Mouse (Mus musculus): ENCODE measurements around the gene Cyb5rl. TPM values are rescaled to one million over a fixed set of nuclear protein-coding genes. Genes with fewer than 3 reads are reported as not detected.
A peak's percentile ranks its signal among the peaks of the same experiment; 100 is the strongest.

Gene Cyb5rl
- total RNA-seq (2021) = 18.7 and 29.8 TPM in 2 replicates
- long read RNA-seq, transcript Cyb5rl-203 (7 exons, 2,516 nt) = major isoform, 5 of 18 reads
- long read RNA-seq, partial matches to known transcripts = 2 of 18 reads
- long read RNA-seq, other reads (novel, unspliced or antisense) = 11 of 18 reads

DNA sequence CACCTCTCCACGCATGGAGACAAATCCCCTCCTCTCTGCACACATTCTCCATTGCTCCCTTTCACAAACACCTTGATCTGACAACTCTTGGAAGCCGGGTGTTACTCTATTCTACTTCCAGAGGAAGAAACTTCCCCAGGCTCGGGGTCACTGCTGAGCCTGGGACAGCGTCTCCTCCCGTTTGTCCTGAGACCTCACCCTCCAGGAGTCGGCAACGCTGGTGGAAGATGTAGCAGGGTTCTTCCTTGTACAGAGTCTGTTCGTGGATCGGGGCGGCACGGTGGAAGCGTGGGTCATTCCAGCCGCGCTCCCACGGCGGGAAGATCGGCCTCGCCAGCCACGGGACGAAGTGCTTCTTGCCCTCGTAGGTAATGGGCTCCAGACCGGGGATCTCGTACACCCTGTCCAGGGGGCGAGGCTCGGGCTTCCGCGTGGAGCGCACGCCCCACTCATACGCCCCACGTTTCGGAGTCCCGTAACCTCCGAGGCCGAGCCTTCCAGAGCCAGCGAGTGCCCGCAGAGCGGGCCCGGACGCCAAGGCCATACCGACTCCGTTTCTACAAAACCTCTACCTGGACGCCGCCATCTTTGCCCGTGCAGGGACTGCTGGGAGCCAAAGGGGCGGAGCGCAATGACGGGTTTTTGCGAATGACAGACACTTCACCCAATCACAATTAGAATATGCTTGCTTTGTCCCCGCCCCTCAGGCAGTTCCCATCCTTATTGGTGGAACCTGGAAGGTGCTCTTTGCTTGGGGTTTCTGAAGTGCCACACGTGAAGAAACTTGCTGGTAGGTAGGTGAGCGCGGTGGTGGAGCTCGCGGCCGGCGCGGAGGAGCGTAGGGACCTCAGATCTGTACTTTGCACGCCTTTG is at the start of gene Cyb5rl, which contains the start of gene Mrpl37:
Gene Cyb5rl (plus strand): TSS at position 737 of the 873 bp plus-strand sequence.
Gene Mrpl37 (minus strand): TSS at position 617 of the 873 bp plus-strand sequence.
- DNase-seq = peak; percentile 91

DNA sequence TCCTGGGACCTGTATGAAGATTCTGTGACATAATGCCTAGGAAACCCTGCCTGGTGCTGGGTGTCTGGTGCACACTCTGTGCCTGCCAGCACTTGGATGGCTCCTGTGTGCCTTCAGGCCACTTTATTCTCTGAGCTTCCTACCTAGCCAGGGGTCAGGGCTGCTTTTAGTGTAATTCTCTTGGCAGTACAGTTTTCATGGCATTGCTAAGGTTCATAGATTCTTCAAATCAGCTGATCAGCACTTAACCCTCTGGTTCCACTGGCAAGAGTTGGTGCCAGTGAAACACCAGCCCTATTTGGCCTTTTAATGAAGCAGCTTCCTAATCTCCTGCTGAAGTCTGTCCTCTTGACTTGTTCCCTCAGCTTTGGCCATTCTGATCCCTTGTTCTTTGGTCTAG is 49.5 kb upstream of the Cyb5rl start:
- DNase-seq = no peak

DNA sequence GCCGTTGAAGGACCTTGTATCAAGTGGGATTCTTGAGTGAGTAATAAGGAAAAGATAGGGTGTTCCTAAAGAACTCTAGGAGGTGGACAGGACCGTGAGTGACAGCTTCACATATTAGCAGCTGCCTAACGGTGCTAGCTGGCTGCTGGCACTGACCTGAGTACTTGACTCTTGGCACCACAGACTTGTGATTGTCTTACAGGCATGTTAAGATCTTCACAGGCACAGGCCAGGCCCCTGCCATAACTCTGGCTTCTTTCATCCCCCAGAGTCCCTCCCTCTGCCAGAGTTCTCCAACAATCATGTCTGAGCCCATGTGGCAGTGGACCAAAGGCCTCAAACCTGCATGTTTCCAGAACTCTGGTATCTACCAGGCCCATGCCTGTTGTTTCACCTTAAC is 48.3 kb upstream of the Cyb5rl start:
- DNase-seq = no peak

DNA sequence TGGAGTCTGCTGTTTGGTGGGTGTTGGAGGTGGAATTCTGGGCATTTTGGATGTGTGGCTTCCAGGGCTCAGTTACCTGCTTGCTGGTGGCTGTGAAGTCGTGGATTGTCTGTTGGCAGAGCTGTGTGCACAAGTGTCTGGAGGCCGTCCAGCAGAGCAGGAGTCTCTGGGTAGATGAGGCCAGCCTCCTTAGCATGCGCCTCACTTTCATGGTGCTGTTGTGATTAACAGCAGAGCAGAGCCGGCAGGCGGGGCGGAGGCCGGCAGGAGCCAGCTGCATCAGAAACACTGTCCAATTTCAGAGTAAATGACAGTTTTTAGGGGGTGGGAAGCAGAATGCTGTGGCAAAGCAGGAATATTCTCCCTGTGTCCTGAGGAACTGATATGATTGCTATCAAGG is 47.8 kb upstream of the Cyb5rl start:
- DNase-seq = peak; percentile 53

DNA sequence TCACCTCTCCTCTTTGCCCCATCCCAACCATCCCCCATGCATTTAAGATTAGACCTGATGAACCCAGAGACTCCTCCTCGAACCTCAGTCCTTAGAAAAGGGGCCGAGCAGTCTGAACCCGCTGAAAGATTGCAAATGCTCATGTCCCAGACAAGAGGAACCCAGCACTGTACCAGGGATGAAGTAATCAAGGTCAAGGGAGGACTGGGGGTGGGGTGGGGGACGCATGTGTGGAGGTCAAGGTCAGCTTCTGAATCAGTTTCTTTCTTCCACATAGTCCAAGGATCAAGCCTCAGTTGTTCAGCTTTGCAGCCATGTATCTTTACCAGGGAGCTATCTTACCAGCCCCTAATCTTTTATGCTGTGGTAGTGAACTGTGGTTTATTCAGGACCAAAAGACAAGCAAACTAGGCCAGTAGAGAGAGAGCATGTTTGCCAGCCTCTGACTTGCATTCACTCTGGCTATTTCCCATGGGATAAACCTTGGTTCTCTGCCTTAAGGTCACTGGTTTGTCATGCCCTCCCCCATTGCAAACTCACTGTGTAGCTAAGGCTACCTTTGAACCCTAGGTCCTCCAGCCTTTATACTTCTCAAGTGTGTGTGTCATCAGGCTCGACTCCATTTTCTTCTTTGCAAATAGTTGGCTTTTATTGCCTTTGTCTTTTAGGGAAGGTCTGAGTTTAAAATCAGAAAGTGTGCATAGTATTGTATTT is 46.3 kb upstream of the Cyb5rl start:
- DNase-seq = no peak

DNA sequence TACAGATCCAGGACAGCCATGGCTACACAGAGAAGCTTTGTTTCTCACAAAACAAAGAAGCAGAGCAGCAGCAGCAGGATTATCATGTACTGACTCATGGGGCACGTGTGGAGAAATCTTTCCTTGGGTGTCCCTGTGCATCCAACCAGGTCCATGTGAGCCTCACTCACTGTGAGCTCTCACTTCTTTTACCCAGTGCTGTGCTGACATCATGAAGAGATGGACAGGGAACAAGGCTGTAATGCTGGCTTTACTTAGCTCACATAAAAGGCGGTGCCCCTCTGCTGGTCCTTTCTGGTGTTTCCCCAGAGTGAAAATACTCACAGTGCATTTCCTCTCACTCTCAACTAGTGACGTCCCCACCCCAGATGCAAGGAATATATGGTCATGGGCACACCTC is 45.3 kb upstream of the Cyb5rl start:
- DNase-seq = no peak

DNA sequence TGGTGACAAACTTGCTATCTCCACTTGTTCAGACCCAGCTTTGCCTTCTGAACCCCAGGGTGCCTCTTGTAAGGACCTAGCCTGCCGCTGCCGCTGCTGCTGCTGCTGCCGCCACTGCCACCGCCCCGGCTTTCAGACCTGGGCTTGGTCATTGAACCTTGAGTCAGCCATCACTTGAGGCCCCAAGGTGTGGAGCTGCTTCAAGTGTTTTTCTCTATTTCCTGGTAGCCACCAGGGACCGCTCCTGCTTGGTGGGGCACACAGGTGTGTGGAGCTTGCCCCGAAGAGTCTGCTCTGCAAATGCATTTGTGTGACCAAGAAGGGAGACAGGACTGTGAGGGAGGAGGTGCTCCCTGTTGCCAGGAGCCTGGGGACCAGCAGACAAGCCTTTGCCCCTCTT is 41.9 kb upstream of the Cyb5rl start:
- no peak for DNase-seq

DNA sequence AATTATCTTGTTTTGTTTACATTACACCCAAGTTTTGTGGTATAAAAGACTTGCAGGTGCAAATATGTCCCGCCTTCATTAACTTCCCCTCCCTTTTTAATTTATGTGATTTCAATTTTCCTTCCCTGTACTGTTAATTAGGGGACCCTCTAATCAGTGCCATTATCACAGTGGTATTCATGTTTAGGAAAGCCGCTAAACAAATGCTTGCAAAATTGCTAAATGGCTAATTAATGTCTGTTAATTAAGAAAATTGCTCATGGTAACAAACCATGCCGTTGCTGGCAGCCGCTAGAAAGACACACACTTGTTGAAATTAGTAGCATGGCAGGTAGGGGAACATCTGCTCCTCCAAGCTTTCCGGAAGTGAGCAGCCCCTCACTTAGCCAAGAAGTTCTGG is 41.4 kb upstream of the Cyb5rl start:
- no peak for DNase-seq

DNA sequence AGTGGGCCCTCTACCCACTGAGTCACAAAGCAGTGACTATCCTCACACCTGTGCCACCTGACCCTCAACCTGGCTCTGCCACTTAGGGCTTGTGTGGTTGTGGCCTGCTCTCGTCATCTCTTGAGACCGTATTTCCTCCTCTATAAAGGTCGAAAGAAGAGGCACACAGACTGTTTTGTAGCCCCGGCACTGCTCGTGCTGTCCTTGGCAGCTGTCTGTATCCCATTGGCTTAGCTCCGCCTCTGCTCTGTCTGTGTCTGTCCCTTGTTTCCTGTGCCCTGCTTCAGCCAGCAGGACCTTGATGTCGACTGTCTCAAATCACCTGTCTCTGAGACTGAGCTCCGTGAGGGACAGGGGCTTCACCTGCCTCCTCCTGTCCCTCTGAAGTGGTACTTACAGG is 40.3 kb upstream of the Cyb5rl start:
- no peak for DNase-seq

DNA sequence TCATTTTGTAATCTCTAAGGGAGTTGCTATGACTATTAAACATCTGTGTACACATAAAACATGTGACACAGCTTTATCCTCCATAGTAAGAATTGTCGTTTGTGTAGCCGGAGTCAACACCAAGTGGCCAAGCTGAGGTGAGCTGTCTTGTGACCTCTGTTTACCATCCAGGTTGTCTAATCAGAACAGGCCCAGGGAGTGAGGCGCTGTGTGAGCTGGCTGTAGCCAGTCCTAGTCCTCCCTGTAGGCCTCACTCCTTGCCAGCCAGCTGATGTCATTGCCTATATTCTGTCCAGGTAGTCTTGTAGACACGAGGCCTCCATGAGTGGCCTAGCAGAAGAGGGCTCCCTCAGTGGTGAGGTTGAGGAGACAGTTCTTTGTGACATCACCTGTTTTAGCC is 31.1 kb upstream of the Cyb5rl start:
- DNase-seq = no peak

DNA sequence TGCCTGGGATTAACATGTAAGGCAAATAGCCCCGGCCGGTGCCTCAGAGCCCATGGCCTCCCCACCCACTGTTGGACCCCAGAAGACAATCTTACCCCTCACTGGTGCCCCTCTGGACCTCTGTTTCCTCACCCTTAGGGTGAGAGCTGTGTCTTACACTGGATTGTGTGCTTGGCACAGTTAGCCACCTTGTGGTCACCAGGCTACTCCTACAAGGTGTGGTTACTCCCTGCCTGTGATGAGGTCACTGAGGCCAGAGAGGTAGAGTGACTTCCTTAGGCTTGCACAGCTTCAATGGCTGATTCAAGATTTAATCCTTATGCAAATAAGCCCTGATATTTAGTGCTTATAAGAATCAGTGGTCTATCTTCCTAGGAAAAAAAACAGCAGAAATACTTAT is 29.8 kb upstream of the Cyb5rl start:
- DNase-seq = no peak

DNA sequence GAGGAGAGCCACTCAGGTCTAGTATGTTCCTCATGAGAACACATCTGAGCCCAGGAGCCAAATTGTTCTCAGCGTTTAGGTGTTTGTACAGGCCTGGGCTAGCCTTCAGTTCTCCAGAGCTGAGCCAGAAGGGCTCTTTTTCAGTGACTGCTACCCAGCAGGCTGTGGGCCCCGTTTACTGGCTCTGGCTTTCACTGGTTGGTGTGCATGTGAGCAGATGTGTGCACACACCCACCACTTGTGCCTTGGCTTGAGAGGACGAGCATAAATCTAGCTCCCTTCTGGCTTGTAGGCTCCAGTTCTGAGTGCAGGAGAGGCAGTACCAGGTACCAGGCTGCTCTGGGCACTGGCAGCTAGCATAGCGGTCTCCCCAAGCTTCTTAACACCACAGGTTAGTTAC is 28.5 kb upstream of the Cyb5rl start:
- DNase-seq = no peak

DNA sequence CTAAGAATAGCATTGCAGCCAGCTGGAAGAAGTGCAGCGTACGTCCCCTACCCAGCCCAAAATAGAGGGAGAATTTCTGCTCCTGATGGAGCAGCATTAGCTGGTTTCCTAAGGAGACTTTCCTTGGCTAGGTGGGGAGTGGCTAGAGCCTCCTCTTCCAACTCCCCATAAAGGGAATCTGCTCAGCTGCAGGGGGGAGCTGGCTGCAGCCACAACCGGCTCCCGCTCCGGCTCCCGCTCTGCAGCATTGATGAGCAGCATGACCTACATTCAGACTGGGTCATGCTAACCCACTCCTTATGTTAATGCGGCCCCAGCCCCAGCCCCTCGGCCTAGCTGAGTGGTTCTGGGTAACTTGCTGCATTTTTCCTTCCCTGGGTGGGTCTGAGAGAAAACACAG is 27.5 kb upstream of the Cyb5rl start:
- DNase-seq = no peak

DNA sequence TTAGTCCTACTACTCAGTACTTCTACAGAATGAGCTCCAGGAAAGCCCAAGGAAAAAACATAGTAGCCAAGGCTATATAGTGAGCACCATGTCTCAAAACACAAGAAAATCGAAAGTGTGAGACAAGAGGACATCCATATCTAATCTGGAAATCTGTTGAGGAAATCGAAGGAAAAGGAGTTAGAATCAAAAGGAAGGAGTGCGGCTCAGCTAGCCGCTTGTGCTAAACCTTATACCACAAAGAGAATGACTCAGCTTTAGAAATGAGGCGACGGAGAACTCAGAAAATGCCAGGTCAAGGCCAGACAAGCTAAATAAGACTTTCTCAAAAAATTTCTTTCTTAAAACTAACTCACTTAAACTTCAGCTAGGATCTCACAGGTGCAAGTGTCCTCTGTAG is 24.5 kb upstream of the Cyb5rl start:
- DNase-seq = no peak

DNA sequence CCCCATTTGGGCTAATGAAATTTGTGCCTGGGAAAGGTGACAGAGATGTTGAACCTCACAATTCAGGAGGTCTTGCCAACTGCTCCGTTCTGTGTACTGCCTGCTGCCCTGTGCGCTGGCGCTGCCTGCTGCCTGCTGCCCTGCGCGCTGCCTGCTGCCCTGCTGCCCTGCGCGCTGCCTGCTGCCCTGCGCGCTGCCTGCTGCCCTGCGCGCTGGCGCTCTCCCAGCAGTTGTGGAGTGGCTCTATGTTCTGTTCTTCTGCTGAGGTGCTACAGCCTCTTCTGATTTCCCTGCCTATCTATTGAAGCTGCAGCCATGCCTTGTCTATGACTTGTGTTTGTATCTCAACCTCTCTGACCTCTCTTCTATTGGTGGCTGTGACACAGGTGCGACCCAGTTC is 21.6 kb upstream of the Cyb5rl start:
- DNase-seq = no peak

DNA sequence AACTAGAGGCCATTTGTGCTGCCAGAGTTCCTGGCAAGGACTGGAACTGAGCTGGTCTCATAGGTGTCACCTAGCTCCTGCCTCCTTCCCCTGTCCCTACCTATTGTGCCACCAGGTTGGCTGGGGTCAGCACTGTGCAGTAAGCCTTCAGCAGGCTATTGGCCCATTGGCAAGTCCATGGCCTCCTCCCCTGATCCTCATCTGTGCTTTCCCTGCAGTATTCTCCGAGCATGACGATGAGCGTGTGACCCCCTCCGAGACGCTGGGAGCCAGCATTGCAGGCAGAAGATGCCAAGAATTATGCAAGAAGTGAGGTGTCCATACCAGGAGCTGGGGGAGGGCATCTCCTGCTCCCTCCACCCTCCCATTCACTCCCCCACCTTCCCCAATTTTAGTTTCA is 19.0 kb upstream of the Cyb5rl start:
- DNase-seq = no peak

DNA sequence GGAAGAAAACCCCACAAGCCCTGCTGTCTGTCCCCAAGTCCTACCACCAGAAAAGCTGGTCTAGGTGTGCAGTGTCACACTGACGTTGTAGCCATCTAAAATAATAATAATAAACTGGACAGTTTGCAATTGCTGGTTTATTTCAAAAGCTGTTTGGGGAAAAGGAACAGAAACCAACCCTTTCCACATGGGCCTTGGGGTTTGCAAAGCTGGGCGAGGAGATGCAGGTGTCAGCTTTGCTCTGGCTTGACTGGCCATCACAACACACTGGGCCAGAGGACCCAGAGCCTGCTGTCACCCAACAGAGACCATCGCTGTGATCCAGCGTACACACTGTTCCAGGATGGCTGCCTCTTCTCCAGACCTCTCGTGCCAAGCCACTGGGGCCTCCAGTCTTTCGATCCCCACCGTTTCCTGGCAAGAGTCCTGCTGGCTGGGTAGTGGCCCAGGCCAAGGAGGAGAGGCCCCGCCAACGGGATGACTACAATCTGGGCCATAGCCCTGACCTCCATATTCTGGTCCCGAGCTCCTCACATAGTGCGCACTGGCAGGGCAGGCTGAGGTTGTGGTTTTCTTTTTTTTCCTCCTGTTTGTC is 18.1 kb upstream of the Cyb5rl start:
- DNase-seq = peak; percentile 67

DNA sequence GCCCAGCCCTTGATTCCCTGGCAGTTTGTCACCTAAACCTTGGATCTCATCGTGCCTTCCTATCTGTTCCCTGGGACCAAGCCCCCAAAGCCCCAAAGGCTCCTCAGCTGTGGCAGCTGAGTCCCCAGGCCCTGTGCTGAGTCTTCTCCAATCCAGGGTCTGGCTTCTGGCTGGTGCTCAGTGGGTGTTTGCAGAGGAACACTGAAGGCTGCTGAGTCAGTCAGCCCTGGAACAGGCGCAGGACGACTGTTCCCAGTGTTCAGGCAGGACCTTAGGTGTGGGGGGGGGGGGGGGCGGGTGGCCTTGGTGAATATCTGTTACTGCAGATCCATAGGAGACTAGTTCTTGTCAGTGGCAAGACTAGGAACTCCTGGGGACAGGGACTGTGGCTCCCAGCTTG is 14.9 kb upstream of the Cyb5rl start:
- peak; percentile 33 for DNase-seq

DNA sequence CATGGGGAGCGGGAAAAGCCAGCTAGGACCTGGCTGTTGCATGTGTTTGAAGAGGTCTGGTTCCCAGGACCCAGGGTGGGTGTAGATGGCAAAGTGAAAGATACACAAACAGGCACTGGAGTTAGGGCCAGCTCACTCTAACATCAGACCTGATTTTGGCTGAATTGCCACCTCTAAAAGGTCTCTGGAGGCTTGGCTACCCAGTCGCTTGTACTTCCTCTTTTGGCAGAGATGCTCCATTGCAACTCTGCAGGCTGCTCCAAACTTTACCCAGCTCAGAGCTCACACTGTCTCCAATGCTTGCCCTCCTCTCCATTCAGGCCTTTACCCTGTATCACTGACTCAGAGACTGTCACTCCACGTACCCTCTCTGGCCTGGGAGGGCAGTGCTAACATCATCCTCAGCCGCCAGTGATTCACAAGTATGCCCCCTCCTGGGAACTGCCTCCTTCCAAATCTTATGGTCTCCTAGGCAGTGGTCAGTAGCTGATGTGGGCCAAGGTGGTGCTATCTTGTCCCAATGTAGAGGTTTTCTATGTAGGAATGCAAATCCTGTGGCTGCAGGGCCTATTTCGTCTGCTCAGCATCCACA is 13.7 kb upstream of the Cyb5rl start:
- no peak for DNase-seq

DNA sequence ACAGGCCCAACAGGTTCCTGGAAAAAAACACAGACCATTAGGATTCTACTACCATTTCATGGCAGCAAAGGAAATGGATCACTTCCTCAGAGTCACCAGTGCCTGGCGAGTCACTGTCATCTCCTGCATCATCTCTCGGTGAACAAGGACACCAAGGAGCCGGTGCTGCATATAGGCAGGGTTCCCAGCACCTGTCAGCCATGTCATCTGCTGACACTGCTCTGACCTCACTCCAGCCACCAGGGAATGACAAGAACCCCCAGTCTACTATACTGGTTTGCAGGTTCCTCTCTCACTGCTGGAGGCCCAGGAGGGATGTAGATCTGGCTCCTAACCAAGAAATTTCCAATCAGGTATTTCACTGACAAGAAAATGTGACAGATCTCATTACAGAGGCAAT is 10.7 kb upstream of the Cyb5rl start:
- DNase-seq = no peak

DNA sequence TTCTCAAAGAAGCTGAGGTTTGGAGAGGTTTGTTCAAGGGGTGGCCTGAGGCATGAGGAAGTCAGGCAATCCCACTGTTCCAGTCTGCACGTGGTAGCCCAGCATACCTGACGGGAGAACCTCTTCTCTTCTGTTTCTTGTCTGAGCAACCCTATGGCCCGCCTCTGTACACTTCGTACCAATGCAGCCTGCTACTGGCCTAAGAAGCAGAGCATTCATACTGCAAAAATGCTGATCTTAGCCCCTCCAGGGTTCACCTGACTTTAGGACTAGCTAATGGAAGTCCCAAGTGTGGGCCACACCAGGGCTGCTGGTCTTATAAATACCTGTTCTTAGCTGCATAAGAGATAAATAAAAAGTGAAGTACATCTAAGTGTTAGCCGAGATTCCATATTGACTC is 8.4 kb upstream of the Cyb5rl start:
- no peak for DNase-seq

DNA sequence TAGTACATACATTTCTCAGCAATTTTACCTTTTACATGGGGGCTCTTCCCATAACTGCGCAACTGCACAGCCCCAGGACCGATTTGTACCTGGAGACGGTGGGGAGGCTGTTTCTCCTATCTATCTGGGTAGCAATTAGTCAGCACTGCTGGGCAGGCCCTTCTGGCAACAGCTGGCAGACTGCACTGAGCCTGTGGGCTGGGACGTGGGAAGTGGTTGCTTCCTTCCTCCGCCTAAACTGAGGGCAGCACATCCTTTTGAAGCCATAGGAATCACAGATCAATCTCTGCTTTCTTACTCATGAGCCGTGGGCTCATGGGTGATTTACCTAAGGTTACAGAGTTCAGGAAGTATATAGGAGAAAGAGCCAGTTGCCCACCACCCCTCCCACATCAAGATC is 8.0 kb upstream of the Cyb5rl start:
- no peak for DNase-seq

DNA sequence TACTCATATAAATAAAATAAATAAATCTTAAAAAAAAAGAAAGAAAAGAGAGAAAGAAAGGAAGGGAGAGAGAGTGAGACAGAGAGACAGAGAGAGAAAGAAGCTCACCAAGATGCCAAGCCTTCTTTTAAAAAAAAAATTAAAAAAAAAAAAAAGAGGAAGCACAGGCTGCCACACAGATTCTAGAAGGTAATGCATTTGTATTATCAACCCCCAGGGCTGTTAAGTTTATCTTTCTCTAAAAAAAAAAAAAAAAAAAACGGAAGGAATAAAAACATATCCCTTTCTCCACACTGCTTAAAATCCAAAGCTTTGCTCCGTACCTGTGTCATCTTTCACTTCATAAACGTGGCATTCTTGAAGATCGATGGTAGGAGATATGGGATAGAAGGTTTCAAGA is 5.2 kb upstream of the Cyb5rl start:
- DNase-seq = no peak
